Mouse (Mus musculus) erythroblast, embryonic 14.5 days (primary cell): ENCODE measurements around the gene Ltf.

ENCODE experiments used
- GATA1 ChIP-seq: IDR thresholded peaks from 2 replicates; pipeline ENCODE4 v1.6.1; 2012; ENCODE audit warnings: low read length, inconsistent platforms, mixed read lengths
- TAL1 ChIP-seq: IDR thresholded peaks from 3 replicates; pipeline ENCODE4 v1.6.1; 2012; ENCODE audit warnings: low read length, inconsistent platforms, mixed read lengths

GRCm38 (mm10) chr9:111003279-111003678 lies 15.8 kb upstream of the Ltf start:
- no peak for TF ChIP-seq GATA1
- TF ChIP-seq TAL1: no peak
